Mouse (Mus musculus) c-Kit-positive CD71-negative TER-119-negative erythroid progenitor cells, embryonic 14.5 days (primary cell): ENCODE data around the gene Qrich1.
A peak's percentile ranks its signal among the peaks of the same experiment; 100 is the strongest.

Source experiments
- DNase-seq: peaks from one replicate; pipeline ENCODE4 v3.0.0-alpha.2; 2013; ENCODE audit warnings: low read depth

Gene Qrich1

DNA sequence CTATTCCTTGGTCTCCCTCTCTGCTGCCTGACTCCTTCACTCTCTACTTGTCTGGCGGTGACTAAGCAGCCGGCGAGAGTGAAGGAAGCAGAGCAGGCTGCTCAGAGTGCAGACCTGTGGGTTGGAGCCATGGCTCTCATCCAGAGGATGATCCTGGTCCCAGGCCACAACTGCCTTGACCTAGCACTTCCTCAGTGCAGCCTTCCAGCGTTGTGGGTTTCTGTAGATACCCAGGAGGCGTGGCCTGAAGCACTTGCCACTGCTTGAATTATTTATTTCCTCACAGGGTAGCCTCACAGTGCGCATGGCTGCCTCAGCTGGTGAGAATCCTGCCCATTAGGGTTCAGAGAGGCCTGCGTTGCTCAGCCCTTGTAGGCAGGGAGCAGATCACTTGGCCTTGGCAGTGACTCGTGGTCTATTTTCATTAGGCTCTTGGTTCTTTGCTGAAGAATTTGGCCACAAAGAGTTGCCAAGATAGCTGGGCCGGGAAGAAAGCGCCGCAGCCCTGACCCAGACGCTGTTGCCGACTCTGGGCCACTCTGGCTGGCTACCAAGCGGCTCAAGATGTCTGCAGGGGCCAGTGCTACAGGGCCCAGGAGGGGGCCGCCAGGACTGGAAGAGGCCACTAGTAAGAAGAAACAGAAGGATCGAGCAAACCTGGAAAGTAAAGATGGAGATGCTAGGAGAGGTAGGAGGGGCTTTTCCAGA lies 24.4 kb upstream of the Qrich1 start:
- DNase-seq: no peak

DNA sequence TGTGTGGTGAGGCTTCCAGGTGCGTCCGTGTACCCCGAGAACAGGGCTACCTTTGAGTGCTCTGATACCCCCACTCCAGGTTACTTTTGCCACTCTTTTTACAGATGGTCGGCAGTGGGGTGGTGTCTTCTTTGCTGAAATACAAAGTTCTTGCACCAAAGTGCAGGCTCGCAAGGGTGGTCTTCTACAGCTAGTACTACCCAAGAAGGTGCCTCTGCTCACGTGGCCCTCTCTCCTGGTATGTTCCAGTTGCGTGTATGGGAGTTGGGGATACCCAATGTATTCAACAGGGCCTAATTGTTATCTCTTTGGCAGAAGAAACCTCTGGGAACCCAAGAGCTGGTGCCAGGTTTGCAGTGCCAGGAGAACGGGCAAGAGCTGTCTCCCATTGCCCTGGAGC lies 23.4 kb upstream of the Qrich1 start:
- DNase-seq: no peak

DNA sequence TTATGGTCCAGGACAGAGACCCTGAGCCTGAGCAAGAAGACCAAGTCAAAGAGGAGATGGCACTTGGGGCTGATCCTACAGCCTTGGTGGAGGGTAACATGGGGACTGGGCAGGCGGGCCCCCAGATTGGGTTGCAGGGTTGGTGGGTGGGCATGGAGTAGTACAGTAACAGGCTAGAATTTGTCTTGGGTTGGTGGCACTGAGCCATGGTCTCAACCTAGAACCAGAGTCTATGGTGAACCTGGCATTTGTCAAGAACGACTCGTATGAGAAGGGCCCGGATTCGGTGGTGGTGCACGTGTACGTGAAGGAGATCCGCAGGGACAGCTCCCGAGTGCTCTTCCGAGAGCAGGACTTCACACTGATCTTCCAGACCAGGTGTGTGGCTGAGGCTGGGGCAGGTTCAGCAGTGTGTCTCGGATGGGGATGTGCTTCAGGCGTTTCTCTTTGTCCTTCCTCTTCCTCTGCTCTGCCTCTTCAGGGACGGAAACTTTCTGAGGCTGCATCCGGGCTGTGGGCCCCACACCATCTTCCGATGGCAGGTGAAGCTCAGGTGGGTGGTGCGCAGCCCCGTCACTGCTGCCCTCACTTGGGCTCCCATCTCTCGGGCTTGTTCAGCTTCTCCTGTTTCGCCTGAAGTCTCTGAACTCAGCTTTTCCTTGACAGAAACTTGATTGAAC lies 22.3 kb upstream of the Qrich1 start:
- DNase-seq: no peak

DNA sequence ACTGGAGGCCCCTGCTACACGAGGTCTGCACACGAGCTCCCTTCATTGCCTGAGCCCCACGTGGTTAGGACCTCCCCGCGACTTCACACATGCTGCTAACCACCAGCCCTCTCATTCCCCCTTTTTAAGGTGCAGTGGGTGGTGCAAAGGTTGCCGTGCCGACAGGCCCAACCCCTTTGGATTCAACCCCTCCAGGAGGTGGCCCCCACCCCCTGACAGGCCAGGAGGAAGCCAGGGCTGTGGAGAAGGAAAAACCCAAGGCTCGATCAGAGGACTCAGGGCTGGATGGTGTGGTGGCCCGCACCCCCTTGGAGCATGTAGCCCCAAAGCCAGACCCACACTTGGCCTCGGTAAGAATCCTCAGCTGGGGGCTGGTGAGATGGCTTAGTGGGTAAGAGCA lies 21.7 kb upstream of the Qrich1 start:
- DNase-seq: no peak

DNA sequence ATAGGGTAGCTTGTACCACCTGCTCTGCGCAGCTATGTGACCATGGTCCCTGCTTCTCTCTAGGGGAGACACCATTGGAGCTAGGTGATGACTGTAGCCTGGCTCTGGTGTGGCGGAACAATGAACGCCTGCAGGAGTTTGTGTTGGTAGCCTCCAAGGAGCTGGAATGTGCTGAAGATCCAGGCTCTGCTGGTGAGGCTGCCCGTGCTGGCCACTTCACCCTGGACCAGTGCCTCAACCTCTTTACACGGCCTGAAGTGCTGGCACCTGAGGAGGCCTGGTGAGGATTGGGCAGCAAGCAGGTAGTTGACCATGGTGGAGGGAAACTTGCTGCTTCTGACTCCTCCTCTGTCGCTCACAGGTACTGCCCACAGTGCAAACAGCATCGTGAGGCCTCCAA lies 17.4 kb upstream of the Qrich1 start:
- no peak for DNase-seq

DNA sequence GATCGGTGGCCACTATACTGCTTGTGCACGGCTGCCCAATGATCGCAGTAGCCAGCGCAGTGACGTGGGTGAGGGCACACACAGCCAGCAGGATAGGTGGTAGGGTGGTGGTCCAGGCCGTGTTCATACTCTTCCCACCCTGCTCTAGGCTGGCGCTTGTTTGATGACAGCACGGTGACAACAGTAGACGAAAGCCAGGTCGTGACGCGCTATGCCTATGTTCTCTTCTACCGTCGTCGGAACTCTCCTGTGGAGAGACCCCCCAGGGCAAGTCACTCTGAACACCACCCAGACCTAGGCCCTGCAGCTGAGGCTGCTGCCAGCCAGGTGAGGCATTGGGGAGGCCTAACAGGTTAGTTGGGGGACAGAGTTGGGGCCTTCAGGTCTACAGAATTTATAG lies 16.7 kb upstream of the Qrich1 start:
- no peak for DNase-seq

DNA sequence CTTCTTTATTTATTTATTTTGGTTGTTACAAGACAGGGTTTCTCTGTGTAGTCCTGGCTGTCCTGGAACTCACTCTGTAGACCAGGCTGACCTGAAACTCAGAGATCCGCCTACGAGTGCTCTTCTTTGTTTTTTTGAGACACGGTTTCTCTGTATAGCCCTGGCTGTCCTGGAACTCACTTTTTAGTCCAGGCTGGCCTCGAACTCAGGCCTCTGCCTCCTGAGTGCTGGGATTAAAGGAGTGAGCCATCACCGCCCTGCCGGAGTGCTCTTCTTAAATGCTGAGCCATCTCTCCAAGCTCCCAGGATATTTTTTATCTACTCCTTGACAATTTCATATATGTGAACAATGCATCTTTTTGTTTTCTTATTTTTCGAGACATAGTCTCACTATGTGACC lies 9.7 kb upstream of the Qrich1 start:
- DNase-seq: no peak

DNA sequence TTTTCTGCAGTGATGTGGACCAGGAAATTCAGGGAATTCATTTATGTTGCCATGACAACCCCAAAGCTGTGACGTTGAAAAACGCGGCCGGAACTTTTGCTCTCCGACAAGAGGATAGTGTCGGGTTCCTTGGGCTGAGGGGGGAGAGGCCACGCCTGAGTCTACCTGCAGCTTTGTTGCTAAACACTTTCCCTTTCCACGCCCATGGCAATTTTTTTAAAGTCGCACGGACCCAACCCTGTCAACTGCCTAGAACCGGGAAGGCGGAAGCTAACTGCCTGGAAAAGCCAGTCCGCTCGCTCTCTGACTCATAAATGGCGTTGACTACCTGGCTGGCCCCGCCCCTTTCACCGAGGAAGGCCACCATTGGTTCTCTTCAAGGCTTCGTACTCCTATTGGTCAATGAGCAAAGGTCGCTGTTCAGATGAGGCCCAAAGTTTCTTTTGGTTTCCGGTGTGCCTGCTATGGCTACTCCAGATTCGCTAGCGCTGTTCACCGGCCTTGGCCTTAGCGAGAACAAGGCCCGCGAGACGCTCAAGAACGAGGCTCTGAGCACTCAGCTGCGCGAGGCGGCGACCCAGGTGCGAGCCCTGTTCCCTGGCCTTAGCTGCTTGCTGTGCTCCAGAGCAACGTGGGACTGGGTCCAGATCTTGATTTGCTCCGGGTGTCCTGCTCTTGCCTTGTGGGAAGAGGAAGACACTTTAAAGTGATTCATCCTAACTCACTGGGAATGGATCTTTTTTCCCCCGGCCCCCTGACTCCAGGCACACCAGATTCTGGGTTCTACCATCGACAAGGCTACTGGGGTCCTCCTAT lies 8.8 kb upstream of the Qrich1 start, which contains the start of gene Qars:
Gene Qars (plus strand): TSS at position 88 of the 816 bp plus-strand sequence.
- DNase-seq: peak; percentile 95

DNA sequence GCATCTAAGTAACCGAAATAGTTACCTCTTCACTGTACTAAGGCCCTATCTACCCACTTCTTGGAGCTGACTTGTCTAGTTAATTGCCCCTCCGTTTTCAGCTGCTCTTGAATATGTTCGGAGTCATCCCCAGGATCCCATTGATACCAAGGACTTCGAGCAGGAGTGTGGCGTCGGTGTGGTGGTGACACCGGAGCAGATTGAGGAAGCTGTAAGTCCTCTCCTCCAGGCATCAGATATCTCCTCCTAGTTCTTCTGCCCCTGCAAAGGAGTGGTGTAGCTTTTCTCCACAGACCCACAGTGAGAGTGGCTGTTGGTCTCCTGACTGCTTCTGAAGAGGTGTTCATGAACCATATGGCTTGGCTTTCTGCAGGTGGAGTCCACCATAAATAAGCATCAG lies 7.8 kb upstream of the Qrich1 start:
- DNase-seq: no peak

DNA sequence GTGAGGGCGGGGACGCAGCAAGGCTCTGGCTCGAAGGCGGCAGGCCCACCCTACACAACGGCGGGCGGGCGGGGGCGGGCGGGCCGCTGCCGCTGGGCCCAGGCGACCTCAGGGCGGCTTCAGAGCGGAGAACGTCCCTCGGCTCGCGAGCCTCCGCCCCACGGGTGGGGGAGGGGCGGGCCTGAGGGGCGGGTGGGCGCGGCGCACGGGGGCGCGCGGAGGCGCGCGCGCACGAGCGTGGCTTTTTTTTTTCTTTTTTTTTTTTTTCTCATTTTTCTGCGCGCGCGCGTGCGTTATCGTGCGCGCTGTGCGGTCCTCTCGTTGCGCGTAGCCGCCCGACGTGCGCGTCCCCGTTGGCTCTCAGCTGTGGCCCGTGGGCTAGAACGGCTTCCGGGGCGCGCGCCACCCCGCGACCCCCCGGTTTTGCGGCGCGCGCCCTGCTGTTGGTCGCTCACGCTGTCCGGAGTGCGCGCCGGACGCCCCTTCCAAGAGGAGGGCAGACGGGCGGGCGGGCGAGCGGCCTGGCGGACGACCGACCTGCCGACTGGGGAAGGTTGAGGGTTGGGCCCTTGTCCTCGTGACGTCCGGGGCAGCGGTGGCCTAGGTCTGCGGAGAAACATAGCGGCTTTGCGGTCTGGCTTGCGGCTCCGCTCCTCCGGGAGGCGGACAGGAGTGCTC lies 786 bp downstream of the Qrich1 start:
- peak; percentile 53 for DNase-seq

DNA sequence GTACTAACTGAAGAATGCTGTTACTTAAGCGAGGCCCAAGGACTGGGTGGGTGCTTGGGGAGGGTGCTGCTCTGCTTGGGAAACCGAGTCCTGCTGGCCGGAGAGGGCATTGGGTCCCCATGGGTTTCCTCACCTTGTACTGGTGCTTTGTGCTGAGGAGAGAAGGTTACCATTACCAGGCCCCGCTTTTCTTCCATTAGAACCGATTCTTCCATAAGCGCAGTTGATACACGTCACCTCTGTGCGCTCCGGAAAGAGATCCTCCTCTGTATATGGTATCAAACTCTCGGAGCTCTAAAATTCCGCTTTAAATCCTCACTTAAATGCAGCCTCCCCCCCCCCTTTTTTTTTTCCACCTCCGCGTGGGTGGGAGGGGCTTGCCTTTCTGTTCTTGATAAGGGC lies 1.3 kb downstream of the Qrich1 start:
- peak; percentile 39 for DNase-seq

DNA sequence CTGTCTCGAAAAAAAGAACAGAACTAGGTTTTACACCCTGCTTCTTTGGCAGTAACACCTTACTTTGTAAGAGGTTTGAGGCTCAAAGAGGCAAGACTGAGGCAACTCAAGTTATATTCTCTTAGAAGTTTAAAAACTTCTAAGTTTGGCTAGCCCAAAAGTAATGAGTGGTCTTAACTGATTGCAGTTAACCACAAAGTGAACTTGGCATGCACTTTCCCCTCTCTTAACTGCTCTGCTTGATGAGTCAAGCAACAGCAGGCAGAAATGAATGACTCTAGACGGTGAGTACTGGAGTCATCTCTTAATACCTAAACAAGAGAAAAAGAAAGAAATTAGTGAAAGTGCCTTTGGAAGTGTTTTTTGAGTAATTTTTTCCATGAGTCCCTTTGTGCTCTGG lies 5.0 kb downstream of the Qrich1 start:
- no peak for DNase-seq

DNA sequence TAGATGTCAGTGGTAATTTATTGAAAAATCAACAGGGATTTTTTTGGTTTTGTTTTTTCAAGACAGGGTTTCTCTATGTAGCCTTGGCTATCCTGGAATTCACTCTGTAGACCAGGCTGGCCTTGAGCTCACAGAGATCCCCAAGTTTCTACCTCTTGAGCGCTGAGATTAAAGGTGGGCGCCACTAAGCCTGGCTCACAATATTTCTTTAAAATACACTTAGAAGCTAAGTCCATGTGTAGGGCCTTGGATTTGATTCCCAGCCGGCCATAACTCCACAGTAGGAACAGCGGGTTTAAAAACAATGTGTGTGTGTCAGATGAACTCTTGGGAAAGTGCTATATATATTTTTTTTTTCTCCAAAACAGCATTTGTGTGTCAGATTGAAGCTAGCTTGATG lies 6.7 kb downstream of the Qrich1 start:
- no peak for DNase-seq

DNA sequence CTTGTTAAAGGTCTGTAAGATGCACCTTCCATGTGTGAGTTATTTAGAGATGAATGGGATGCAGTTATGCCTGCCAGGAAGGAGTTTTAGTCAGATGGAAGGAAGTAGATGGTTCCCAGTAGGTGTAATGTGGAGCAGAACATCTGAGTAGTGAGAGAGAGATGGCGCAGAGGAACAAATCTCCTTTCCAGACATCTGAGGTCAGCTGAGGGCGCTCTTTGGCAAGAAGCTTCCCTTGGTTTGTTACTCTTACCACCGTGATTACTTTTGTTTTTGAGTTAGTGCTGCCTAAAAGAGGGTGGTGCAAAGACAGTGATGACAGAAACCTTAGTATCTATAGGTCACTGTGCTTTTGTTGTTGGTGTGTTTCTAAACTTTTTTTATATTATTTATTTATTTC lies 8.8 kb downstream of the Qrich1 start:
- DNase-seq: no peak

DNA sequence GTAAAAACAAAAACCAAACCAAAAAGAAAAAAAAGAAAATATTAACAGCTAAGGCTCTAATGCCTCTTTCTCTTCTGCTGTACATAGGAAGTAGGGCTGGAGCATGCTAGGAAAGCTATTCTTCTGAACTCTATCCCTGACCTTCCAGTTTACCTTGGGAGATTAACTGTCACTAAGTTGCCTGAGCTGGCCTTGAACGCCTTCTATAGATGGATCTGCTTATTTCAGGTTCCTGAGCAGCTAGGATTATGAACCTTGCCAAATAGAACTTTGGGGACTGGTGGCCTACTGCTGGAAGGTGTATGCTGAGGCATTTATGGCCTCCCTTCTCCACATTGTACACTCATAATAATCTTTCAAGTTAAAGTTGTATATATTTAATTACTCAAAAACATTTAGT lies 14.3 kb downstream of the Qrich1 start:
- DNase-seq: no peak

DNA sequence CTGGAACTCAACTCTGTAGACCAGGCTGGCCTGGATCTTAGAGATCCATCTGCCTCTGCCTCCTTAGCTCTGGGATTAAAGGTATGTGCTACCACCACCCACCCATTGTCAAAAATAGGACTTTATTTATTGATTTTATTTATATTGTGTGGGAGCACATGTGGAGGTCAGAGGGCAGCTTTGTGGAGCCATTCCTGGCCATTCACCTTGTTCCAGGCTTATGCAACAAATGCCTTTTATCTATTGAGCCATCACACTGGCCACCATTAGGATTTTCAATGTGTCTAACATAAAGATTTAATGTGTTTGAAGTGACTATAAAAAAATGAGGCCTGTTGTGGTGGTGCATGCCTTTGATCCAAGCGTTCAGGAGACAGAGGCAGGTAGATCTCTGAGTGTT lies 14.9 kb downstream of the Qrich1 start:
- DNase-seq: no peak

DNA sequence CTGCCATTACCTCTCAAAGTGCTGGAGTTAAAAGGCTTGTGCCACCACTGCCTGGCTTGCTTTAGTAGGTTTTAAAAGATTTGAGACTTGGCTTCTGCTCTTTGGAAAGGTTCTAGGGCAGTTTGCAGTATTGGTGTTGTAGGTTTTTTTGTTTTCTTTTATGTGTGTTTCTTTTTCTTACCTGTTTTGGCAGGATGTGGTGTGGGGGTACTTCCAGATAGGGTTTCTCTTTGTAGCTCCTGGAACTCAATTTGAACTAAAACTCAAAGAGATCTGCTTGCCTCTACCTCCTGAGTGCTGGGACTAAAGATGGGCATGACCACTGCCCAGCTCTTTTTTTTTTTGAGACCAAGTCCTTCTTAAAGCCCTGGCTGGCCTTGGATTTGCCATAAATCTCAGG lies 24.2 kb downstream of the Qrich1 start:
- no peak for DNase-seq

DNA sequence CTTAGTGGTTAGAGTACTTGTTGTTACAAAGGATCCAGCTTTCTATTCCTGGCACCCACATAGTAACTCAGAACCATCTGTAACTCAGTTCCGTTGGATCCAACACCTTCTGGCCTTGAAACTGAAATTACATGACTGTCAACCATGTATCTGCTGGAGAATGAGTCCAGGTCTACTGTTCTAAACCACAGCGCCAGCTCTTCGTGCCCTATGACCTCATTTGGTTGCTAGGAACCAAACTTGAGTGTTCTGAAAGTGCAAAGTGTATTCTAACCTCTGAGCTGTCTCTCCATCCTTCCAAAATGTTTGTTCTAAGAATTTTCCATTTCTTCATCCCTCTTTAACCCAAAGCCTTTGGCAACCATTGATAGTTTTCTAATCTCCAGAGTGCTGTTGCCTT lies 29.4 kb downstream of the Qrich1 start:
- no peak for DNase-seq

DNA sequence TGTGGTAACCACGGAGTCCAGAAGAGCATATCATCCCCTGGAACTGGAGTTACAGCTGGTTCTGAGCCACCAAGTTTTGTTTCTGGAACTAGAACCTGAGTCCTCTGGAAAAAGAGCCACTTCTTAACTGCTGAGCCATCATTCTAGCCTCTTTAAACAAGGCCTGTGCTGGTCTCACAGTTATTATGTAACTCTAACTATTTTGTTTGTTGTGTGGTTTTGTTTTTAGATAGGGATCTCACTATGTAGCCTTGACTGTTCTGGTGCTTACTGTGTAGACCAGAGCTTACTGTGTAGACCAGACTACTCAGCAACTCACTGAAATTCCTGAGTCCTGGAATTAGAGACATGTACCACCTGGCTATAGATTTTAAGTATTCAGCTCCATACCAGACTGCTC lies 30.3 kb downstream of the Qrich1 start:
- no peak for DNase-seq

DNA sequence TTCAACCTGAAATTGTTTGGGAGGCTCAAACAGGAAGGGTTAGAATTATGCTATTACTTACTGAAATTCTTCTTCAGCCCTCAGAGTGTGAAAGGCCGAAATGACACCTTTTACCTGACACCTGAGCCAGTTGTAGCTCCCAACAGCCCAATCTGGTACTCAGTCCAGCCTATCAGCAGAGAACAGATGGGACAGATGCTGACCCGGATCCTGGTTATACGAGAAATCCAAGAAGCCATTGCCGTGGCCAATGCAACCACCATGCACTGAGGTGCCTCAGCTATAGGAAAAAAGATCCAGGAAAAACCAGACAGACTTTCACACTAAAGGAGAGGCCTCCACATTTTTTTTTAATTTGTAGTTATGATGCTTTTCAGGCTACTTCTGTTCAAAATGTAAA lies 42.6 kb downstream of the Qrich1 start:
- DNase-seq: no peak

DNA sequence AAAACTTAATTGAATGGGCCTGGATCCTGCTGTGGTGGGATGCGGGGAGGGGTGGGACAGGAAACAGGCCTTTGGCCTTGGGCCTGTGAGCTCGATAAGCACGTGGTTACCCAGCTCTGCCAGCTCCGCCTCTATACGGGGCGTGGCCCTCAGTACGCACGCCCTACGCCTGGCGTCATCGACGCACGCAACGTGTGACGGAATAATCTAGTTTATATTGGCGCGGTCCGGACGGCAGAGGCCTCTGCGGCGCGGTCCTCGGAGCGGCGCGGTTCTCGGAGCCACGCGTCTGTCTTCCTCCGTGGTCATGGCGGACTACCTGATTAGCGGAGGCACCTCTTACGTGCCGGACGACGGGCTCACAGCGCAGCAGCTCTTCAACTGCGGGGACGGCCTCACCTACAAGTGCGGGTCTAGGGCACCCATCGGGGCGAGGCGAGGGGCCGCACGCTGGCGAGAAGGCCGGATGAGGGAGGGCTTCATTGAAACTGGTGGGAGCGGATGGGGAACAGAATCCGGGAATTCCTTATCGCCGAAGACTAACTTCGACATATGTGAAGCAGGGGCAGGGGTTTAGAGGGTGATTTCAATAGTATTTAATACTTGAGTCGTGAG lies 43.7 kb downstream of the Qrich1 start, which contains the start of gene Impdh2:
Gene Impdh2 (plus strand): TSS at position 60 of the 615 bp plus-strand sequence.
- peak; percentile 97 for DNase-seq

DNA sequence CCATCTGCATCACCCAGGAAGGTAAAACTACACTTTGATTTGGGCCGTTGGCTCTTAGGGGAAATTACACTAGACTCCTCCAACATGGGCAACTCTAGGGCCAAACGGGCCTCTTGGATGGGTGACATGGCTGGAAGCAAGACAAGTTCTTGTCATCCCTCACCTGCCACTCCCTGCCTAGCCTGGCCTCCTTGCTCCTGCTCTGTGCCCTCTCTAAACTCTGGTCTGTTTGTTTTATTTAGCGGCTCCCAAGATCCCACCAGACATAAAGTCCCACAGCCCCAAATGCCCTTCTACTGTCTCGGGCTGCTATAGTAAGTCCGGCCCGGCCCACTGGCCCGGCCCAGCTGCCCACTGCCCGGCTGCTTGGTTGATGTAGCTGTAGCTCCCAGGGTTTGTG lies 47.1 kb downstream of the Qrich1 start:
- no peak for DNase-seq
